Mouse (Mus musculus) bone marrow macrophage, adult 2 months (primary cell): ENCODE measurements at regions not wholly inside any gene's neighbourhood (a gene's known extent, or its start where the extent isn't known, plus 50 kb on each side); places are given as distances from the start of the nearest gene placed in this dataset.

Experiments used
- H3K27ac ChIP-seq: 2 replicates; pipeline ENCODE4 v1.5.1; 2012; ENCODE audit warnings: low read depth, low read length; ENCODE audit not compliant: insufficient read depth
- H3K4me1 ChIP-seq: 2 replicates; pipeline ENCODE4 v1.6.1; 2012; ENCODE audit warnings: low read length; ENCODE audit not compliant: control insufficient read depth, insufficient read depth
- H3K4me3 ChIP-seq: 2 replicates; pipeline ENCODE4 v1.5.1; 2012; ENCODE audit warnings: mild to moderate bottlenecking, low read length, moderate library complexity; ENCODE audit not compliant: insufficient read depth
- CTCF ChIP-seq: IDR thresholded peaks from 2 replicates; pipeline ENCODE4 v1.5.1; 2012; ENCODE audit warnings: low read depth, mild to moderate bottlenecking, low read length, moderate library complexity
- POLR2A ChIP-seq: IDR thresholded peaks from 2 replicates; pipeline ENCODE4 v1.6.1; 2012; ENCODE audit warnings: mild to moderate bottlenecking, low read depth, low read length, borderline replicate concordance

DNA sequence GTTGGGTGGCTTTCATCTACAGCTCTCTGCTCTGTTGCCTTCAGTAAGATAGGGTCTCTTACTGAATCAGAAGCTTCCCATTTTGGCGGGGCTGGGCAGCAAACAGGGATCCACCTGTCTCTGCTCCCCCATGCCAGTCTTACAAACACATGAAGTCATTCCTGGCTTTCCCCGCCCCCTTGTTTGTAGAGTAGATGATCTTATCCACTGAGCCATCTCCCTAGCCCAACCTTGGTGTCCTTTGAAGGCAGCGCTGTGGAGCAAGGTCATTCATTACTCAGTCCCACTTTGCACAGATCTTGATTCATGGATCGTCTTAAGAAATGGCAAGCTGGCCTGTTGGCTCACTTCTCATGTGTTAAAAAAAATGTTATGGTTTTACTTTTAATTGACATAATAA lies 293.6 kb downstream of the Dhx35 start:
- H3K4me1 ChIP-seq = no peaks in the 10 kb centered on the region
- H3K4me3 ChIP-seq = no peak overlapping the region
- no peak for TF ChIP-seq POLR2A
- H3K27ac ChIP-seq = no peak overlapping the region

DNA sequence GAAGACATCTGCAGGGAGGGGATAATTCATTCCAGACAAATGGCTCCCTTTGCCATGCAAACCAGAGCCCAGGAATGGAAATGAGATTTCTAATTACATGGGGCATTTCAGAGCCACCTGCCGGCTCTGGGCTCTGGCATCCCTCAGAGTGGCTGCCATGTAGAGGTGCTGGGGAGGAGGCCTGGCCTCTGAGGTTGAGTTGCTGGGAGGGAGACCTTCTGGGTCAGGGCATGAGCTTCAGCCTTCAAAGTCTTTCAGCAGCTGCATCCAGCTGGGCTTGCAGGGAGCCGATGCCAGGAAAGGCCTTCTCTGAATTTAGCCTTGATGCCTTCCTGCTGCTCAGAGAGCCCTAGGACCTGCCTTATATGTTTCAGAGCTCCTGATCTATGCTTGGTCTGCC lies 302.1 kb downstream of the Dhx35 start:
- H3K4me3 ChIP-seq = no peak overlapping the region
- H3K4me1 ChIP-seq = no peaks in the 10 kb centered on the region
- TF ChIP-seq CTCF (no peak), POLR2A (no peak)
- H3K27ac ChIP-seq = no peak overlapping the region

DNA sequence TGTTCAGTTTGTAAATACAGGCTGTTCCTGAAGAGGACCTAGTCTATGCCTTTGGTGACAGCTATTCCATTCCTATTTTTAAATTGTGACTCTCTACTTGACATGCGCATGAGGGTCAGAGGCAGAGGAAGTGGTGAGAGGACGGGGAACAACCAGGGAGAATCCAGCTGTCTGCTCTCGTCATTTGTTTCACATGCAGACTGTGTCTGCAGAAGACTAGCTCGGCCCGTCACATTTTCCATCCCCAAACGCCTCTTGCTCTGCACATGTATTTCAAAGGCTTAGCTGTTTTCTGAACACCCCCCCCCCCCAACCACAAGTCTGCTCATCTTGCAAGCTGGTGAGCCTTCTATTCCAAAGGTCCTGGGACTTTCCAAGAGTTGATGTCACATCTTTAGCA lies 339.4 kb downstream of the Dhx35 start:
- no peak overlapping the region for H3K27ac ChIP-seq
- no peaks in the 10 kb centered on the region for H3K4me1 ChIP-seq
- H3K4me3 ChIP-seq = no peak overlapping the region
- no peak for TF ChIP-seq POLR2A
- TF ChIP-seq CTCF = no peak

DNA sequence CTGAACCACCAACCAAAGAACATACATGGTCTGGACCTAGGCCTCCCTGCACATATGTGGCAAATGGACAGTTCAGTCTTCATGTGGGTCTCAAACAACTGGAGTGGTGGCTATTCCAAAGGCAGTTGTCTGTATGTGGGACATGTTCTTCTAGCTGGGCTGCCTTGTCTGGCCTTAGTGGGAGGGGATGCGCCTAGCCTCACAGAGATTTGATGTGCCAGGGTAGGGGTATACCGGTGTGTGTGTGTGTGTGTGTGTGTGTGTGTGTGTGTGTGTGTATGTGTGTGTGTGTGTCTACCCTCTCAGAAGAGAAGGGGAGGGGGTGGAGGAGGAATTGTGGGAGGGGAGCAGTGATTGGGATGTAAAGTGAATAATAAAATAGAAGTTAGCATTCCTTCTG lies 344.0 kb downstream of the Dhx35 start:
- TF ChIP-seq CTCF (no peak), POLR2A (no peak)
- no peak overlapping the region for H3K27ac ChIP-seq
- H3K4me1 ChIP-seq = no peaks in the 10 kb centered on the region

DNA sequence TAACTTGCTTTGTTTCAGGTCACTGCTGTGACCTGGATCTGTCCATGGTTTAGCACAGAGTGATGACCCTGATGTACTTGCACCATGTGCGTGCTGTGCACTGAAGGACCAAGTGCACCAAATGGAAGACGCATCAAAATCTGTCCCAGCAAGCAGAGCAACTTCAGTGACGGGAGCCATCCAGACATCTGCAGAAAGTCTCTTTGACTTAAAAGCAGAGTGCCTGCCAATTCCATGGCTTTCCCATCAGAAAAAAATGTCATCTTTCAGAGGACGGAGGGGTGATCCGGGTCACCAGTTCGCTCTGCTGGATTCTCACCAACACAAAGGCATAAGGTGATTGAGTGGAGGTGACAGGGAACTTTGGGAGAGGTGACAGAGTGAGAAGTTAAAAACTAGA lies 351.4 kb downstream of the Dhx35 start:
- Histone ChIP-seq H3K4me3 (no peak overlapping the region), H3K4me1 (no peaks in the 10 kb centered on the region), H3K27ac (no peak overlapping the region)
- TF ChIP-seq POLR2A (no peak), CTCF (no peak)

More for the DNA sequence above, 344.0 kb downstream of the Dhx35 start:
- no peak overlapping the region for H3K4me3 ChIP-seq

DNA sequence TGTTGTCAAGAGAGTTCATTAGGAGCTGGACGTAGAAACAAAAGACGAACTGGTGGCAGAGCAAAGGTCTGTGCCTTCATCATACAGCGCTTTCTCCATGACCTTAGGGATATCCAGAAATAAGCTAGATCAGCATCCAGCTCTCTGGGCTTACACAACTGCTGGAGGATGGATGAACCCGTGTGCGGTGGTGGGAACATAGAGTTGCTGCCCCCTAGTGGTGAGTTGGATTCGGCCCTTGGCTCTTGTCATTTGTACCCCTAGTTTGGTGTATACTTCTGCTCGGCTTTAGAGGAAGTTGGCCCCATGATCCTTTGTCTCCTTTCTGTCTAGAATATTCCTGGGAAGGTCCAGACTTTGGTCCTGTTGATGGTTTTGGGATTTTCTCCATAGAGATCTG lies 369.4 kb downstream of the Dhx35 start:
- peak; percentile 38; the same call in 1 of the 2 replicates for TF ChIP-seq CTCF
- no peak for TF ChIP-seq POLR2A
- Histone ChIP-seq H3K27ac (no peak overlapping the region), H3K4me3 (no peak overlapping the region), H3K4me1 (no peaks in the 10 kb centered on the region)

DNA sequence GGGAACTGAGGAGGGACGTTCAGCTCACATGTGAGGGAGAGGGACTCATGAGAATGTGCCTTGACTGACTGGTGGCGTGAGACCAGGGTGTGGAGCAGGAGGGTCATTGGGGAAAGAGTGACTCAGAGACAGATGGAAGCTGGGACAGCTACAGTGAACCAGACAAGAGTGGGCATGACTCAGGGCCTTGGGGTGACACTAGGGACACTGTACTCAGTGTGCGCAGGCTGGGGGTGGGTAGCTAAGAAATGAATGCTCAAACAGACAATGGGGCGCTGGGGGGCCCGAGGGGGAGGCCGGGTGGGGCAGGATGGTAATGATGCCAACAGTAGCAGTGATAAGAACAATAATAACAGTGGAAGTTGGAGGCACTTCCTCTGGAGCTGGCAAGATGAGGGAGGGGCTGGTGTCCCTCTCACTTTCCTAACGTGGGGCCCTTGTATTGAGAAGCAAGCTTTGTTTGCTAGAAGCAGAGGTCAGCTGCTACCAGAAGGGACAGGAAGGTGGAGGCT lies 374.0 kb downstream of the Dhx35 start:
- no peak overlapping the region for H3K27ac ChIP-seq
- no peaks in the 10 kb centered on the region for H3K4me1 ChIP-seq
- H3K4me3 ChIP-seq = no peak overlapping the region
- TF ChIP-seq CTCF (no peak), POLR2A (no peak)

DNA sequence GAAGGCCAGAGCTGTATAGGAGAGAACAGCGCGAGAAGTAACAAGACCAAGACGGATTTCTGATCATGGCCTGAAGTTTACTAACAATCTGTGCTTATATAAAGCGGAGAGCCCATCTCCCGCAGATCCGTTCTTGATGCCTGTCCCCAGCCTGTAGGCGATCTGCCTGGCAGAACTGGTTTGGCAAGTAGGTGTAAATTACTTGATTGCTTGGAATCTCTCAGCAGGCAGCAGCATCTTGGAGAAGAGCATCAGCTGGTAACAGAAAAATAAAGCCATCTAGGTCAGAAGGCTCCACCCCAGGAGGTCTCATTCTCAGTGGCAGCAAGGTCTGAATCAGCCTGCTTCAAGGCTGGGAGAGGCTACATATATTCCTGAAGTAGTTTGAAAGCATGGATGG lies 401.5 kb downstream of the Dhx35 start:
- no peak overlapping the region for H3K27ac ChIP-seq
- TF ChIP-seq POLR2A (no peak), CTCF (no peak)
- H3K4me1 ChIP-seq = no peaks in the 10 kb centered on the region
- H3K4me3 ChIP-seq = no peak overlapping the region

DNA sequence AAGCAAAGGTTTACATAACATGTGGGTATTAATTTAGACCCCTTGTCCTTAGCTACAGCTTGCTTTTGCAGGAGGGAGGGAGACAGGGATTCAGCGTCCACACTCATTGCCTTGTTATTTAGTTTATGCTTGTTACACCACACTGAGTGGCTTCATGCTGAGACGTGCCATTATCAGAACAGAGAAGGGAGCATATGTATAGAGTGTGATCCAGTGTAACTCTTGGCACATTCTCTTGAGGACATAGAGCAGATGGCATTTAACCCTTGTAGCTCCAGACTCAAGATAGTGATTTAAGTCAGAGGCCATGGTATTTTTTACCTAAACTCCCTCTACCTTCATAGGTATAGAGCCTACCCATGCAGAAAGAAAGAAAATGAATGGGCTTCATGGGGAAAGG lies 437.7 kb downstream of the Dhx35 start:
- H3K4me1 ChIP-seq = no peaks in the 10 kb centered on the region
- TF ChIP-seq CTCF (no peak), POLR2A (no peak)
- no peak overlapping the region for H3K4me3 ChIP-seq

DNA sequence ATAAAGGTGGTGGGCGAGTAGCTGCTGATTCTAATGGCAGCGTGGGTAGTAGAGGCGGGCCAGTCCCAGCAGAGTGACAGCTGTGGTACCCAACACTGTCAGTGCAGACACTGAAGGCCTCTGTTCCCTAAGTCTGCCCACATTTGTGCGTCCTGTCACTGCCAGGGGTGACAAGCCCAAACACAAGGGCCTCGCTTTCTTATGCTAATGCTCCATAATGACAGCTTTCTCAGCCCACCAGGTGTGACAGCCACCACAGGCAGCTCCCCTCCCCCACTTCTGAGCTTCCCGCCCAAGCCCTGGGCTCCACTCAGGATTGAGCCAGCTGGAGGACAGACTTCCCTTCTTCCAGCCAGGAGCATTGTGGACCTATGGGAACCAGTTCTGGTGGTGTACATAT lies 440.4 kb downstream of the Dhx35 start:
- H3K4me3 ChIP-seq = no peak overlapping the region
- no peak overlapping the region for H3K27ac ChIP-seq
- H3K4me1 ChIP-seq = no peaks in the 10 kb centered on the region
- TF ChIP-seq CTCF (no peak), POLR2A (no peak)

More for the DNA sequence above, 437.7 kb downstream of the Dhx35 start:
- no peak overlapping the region for H3K27ac ChIP-seq

DNA sequence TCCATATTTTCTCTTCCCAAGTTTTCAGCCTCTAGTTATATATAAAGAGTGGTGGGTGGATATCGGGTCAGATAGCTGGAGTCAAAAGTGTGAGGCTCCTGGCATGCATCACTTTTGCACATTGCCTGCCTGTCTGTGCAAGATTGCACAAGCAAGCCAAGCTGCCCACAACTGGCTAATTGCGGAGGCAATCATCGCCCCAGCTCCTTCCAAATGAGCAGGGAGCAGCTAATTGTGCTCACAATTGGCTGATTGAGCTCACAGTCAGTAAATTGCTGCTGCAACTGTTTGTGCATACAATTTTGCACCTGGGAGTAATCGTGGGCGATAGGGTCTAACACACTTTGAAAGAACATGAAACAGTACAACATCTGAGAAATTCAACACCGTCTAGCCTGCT lies 455.5 kb downstream of the Dhx35 start:
- H3K27ac ChIP-seq = no peak overlapping the region
- H3K4me3 ChIP-seq = no peak overlapping the region
- no peak for TF ChIP-seq CTCF
- no peak for TF ChIP-seq POLR2A
- H3K4me1 ChIP-seq = no peaks in the 10 kb centered on the region
